Mouse (Mus musculus) adrenal gland, postnatal 4 days (tissue): ENCODE measurements around the gene Lbhd2. TPM values are rescaled to one million over a fixed set of nuclear protein-coding genes. Genes with fewer than 3 reads are reported as not detected.
A peak's percentile ranks its signal among the peaks of the same experiment; 100 is the strongest.

Source experiments
- DNase-seq, 2 experiments: peaks; one replicate each; pipeline ENCODE4 v3.0.0; 2021 to 2022; ENCODE audit warnings: low spot score in 2 of 2, mixed read lengths in 2 of 2
- total RNA-seq, 2 experiments: library from RNA; stranded (reverse); gene quantifications; 2 replicates each; pipeline ENCODE4 v1.2.3; 2021

The Lbhd2 gene
- total RNA-seq, 2 experiments from 2014 or later = 1.1 to 3.0 TPM

DNA sequence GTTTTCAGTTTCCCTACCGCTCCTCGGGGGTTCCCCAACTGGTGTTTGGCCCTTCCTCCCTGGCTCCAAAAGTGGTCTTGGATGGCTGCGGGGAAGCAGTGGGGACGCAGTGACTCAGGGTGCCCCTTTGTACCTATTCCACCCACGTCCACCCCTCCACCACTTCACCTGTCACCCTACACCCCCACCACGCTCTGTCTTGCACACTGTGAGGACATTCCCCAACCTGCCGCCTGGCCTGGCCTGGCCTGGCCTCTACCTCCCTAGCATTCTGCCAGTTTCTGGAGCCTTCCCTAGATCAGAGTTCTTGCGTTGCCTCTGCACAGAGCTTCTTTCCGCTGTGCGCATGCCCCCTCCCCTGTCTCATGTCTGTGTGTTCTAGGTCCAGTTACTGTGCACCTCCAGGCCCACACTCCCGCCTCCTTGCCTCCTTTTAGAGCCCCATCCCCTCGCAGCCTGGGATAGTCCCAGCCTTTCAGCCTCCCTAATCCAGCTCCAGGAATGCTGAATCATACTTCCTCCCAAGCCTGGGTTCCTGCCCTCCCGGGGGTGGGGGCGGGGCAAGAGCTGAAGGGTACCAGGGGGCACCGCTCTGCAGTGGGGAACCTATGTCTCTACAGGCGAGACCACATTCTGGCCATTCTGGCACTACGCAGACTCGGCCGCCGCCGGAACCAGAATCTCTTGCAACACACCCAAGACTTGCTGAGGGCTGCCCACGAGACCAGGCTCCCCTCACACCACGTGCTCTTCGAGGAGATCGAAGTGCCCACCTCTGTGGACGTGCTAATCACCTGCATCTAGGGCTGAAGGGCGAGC, 23.6 kb downstream of the Lbhd2 start:
- DNase-seq = no peak

DNA sequence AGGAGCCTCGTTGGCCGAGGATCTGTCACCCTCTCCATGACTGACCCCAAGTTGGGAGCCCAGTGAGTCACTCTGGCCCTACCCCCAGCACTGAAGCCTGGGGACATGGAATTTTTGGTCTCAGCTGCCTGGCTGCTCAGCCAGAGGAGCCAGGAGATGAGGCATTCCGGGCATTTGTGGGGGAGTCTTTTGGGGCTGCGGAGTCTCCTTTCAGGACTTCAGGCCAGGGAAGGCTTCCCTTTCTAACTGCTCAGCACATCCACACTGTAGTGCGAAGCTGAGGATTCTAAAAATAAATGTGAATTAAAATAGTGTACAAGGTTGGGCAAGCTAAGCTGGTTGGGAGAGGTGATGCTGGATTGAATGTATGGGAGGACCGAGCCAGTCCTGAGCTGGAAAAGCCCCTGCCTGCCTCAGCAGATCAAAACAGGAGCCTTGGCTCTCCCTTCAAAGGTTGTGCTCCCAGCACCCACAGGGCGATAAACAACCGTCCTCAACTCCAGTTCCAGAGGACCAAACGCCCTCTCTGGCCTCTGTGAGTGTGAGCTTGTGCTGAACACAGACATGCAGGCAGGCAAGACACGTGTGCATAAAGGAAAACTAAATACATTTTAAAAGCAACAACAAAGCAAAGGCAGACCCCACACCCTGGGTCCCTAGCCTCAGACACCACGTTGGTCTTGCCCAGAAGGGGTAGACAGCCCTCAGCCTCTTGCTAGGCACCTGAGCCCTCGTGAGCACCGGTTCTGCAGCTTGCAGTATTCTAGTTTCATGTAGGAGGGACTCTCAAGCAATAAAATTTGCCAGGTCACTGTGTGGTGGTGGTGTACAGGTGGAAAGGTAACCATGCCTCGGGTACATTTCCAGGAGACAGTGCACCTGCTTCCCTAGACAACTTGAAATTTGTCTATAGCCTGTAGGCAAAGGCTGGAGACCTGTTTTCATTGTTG, 24.5 kb downstream of the Lbhd2 start:
- no peak for DNase-seq

DNA sequence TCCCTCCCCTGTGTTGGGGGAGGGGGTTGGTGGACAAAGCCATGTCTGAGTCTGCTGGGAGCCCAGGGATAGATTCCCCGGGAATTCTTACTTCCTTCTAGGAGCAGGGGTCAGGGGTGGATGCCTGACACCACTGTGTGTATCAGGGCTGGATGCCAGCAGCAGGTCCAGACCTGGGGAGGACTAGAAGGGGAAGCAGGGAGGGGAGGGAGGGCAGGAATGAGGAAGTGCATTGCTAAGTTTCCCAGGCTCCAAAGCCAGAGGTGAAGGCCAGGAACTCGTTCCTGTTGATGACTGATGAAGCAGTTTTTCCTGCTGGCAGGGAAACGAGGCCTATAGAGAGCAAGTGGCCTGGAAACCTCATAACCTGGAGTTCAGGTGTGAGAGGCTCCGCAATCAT, 25.5 kb downstream of the Lbhd2 start:
- DNase-seq = no peak

DNA sequence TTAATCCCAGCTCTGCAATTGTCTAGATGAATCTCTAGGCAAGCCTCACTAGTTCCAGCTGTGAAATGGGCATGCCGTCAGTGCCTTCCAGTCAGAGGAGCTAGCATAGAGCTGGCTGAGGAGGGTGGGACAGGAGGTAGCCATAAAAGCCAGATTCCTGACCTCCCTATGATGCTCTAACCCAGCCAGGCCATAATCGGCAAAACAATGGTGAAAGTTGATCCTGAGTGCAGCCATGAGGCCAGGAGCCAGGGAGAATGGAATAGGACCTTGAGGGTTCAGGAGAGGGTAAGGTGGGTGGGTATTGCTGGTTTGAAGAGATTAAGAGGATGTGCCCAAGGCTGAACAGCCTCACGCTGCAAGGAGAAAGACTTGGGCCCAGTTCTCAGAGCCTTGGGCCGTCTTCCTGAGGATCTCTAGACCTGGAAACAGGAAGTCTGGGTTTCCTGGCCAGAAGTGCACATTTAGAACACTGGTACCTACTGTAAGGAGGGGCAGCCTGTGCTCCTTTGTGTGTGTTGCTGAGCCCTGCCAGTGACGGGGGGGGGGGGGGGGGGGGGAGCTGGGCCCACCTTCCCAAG, 26.2 kb downstream of the Lbhd2 start:
- no peak for DNase-seq

DNA sequence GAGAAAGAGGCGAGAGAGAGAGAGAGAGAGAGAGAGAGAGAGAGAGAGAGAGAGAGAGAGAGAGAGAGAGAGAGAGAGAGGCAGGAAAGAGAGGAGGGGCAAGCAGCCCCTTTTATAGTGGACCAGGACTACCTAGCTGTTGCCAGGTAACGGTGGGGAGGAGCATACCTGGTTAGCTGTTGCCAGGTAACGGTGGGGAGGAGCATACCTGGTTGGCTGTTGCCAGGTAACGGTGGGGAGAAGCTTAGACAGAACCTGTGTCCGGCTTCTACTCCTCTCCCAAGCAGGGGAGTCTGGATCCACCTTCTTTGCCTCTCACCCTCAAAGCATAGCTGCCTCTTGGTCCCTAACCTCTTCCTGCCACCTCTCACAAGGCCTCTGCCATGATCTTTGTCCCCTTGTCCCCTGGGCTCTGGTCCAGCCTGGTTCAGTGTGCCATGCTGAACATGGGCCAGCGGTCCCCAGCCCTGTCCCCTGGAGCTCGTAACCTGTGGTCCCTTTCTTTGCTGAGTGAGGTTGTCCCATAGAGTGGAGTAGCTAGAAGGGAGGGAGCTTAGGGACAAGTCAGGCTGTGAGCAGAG, 27.6 kb downstream of the Lbhd2 start:
- no peak for DNase-seq

DNA sequence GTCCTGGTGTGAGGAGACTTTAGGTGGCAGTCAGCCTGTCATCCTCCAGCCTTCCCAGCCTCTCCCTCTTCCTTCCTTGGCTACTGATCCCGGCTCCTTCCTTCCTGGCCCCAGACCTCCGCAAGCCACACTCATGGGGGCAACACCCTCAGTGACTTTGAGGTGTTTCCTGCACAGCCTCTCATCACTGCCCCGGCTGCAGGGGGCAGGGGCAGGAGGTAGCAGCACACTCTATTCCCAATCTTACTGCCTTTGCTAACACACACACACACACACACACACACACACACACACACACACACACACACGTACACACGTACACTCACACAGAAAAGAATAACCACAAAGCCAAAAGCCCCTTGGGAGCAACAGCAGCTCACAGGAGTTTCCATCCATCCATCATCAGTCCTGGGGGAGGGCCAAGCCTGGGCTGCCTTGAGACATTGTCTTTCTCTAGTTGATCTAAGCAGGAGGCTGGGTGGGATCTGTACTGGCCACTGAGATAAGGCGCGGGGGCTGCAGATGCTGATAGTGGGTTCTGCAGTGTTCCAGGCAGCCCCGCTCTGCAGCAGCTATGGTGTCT, 28.2 kb downstream of the Lbhd2 start:
- DNase-seq = no peak

DNA sequence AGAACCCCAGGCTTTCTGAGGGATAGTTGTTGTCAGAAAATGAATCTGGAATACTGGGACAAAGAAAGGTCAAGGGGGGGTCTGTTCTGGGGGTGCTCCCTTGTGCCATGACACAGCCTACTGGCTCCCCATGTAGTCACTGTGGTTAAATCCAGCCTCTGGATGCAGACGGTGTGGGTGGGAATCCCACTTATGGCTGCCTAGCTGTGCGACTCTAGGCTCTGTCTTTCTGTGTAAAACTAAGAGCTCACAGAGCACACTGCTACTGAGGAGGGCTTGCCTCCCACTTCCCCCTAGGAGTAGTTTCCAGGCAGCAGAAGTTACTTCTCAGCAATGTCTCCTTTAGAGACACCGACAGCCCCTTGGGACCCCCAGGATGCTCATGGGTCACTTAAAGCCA, 29.6 kb downstream of the Lbhd2 start:
- no peak for DNase-seq

DNA sequence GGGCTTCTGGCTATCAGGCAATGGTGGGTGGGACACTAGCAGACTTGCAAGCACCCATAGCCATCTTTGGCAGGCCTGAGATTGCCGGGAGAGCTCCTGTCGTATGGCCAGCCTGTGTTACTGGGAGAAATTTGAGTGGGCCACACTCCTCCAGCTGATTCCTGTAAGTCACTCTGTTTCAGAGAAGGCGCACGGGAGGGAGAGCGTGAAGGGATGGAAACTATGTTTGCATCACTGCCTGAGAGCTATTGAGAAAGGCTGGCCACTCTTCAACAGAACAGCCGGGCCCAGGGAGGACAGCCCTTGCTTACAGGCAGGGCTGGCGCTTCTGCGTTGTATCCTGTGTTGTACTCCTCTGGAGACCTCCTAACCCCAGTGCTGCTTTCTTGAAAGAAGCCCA, 30.0 kb downstream of the Lbhd2 start:
- DNase-seq = no peak

DNA sequence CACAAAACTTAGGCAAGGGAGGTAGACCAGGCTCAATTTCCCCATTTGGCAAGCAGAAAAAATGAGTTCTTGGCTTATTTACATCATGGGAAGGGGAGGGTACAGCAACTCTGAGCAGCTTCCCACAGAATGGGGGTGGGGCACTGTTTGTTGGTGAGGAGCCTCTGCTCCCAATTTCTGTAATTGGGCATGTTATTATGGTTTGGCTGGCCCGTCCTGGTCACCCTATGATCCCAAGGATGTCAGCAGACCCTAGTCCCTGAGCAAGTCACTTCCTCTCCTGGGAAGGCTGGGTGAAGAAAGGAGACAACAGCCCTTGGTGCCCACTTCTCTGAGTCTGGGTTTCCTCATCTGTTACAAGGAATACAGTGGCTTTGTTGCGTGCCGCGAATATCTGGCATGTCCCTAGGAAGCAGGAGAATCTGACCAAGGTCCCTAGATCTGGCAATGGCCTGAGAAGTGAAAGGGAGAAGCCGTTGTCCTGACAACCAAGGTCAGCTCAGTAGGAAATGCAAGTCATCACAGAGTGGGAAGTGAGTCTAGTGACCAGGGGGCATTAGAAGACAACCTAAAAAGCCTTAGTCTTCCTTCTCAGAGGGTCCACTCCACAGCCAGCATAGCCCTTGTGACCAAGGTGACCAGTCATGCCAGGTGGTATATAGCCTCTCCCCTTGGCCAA, 30.8 kb downstream of the Lbhd2 start:
- no peak for DNase-seq

DNA sequence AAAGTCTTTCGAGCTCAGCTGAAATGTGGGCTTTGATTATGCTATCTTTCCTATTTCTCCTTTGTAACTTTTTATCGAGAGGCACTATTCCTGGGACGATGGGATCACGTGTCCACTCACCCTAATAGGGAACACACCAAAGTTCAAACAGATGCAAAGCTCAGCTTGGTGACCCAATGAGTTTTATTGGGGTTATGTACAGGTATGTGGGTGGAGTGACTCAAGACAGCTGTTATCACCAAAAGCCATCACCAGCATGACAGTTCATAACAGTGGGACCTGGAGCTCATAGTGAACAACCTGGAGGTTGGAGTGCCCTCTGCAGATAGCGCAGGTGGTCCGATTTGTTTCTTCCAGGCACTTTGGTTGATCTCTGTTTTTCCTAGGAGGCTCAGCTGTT, 32.2 kb downstream of the Lbhd2 start:
- no peak for DNase-seq

DNA sequence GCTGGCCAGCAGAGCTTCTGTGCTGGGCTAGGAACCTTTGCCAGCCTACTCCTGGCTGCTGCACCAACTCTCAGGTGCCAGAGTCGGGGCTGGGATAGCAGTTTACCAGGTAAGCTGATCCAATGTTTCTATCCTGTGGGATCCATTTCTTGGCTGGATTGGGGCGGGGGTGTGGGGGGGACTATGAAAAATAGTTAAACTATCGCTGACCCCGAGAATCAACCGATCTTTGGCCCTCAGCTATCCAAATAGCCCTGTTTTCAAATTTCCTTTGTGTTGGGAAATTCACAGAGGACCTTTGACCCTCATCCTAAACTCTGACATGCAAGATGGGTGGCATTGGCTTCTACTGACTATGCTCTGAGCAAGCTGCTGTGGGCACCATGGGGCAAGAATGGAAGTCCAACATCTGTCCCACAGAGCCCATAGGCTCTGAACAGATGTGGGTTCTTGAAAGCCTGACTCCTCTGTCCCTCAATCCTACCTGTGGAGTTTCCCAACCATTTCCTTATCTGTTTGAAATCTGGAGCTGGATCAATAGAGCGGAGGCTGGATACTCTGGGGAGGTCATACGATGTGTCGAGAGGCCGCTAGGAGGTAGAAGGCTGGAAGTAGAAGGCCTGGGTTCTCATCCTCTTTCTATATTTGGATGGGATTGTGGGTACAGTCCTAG, 34.2 kb downstream of the Lbhd2 start:
- no peak for DNase-seq

DNA sequence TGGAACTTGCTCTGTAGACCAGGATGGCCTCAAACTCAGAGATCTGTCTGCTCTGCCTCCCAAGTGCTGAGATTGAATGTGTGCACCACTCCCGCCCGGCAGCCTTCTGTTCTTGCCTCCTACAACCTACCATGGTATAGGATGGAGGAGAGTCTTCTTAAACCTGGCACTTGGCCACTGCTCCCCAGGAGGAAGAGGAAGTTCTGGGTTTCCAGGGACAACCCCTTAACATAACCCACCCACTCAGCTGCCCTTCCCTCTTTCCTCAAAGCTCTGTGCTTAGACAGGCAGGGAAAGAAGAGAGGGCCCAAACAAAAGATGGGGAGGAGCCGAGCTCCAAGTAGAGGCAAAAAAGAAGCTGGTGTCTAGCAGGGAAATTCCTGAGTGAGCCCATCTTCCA, 34.9 kb downstream of the Lbhd2 start:
- no peak for DNase-seq

DNA sequence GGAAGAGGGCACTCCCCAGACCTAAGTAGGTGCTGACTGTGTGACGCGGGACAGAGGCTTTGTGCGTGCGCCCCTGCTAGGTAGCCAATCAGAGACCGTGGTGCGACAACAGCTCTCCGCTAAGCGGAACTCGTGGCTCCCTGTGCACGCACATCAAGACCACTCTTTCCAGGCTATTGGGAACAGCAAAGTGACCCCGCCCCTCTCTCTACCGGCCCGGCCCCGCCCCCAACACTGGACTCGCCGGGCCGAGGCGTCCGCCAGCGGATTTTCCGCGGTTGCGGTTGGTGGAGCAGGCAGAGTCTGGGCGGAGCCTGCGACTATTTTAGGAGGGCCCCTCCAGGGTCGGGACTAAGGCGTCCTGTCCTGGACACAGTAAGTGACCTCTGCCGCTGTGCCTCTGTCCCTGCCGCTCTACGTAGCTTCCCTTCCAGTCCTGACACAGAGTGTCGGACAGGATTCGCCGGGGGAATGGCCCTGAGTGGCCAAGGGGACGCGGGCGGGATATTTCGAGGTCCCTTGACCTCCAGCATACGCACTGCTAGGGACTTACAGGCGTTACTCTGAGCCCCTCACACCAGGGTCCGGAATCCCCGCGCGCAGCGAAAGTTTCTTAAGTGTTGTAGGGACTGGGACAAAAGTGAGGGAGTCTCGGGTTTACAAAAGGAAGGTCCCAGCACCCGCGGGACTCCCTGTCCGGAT, 35.9 kb downstream of the Lbhd2 start, which contains the start of gene Tnfaip2:
Gene Tnfaip2 (plus strand): TSS at position 161 of the 702 bp plus-strand sequence.
- peak in 1 of 2 experiments; percentile 63 for DNase-seq

DNA sequence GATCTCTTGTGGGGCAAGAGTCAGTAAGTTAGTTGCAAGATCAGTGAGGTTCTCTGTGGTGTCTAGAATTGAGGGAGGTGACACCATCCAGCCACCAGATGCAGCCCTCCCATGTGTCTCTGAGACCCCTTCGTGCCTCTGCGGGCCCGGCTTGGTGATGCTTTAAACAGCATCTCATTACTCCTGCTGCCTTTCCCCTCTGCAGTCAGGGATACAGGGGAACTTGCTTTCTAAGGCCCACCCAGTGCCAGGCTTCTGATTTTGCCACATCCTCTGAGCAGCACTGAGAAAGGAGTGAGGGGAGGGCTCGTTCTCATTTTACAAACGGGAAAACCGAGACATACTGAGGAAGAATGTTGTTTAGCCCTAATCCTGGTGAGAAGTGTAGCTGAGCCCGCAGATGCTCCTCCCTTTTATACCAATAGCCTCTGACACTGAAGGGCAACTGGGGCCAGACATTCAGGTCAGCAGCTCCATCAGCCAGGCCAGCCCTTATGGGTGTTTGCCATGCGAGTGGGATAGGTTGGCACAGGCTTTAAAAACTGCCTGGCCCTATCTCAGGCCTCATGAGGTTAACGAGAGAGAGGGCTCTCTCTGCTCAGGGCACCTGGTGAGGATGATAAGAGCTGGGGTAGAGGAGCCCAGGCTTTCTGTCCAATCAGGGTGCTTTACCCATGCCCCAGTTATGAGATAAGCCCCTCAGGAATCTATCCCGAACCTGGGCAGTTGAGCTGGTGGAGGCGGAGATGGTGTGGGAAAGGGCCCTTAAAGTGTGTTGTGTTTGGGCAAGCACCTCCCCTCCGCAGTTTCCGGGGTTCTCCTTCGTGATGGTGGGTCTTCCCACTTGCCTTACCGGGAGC, 36.6 kb downstream of the Lbhd2 start:
- no peak for DNase-seq

DNA sequence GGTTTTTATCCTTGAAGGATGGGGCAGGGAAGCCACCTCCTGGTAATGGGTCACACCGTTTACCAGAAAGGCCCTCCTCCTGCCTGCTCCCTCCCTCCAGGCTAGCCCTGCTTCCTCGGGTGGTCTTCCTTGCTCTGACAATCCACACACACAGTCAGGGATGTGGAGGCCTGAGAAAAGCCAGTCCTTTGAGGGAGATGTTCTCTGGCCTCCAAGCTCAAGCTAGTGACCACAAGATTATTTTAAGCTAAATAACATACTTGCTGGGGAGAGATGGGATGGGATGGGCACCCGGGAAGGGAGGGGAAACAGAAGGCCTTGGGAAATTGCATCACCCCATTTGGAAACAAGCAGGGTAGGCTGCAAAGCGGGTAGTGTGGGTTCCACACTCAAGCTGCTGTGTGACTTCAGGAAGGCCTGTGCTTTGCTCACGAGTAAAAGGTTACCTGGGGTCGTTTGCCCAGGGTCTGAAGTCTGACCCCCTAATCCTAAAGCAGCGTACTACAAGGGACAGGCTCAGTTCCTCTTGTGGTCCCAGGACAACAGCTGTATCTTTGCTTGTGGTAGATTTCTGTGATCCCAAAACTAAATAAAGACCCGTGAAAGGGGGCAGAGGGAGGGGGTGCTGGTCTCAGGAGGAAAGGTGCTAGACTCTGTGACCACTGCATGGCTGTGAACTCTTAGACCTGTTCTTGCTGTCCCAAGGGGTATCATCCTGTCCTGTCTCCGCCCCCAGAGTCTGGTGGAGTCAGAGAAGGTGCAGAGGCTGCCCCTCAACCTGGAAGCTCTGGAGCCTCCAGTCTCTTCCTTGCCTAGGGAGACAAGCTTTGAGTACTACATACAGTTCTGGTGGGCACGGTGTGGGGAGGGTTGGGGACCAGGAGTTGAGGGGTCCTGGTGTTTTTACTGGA, 37.6 kb downstream of the Lbhd2 start:
- DNase-seq = no peak

DNA sequence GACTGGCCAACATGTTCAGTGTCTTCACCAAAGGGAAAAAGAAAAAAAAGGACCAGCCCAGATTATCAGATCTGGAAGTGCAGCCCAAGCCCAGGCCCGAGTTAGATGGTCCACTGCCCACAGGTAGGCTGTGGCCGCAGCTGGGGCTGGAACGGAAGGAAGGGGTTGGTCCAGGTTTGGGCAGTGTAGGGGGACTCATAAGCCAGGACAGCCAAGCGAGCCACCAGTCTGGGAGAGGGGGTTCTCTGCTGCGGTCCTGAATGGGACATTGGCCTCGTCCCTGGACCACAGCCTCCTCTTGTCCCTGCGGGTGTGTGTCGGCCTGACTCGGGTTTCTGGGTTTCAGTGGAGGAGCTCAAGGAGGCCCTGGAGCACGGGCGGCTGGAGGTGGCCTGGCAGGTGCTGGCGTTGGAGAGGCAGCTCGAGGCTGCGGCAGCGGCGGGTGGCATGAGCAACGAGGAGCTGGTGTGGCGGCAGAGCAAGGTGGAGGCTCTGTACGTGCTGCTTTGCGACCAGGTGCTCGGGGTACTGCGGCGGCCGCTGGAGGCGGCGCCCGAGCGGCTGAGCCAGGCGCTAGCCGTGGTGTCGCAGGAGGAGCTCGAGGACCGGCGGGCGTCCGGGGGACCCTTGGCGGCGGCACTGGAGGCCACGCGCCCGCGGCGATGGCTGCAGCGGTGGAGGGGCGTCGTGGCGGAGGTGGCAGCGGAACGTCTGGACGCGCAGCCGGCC, 38.7 kb downstream of the Lbhd2 start:
- no peak for DNase-seq
